Mouse (Mus musculus): ENCODE results near the gene Stk40. TPM values are rescaled to one million over a fixed set of nuclear protein-coding genes. Genes with fewer than 3 reads are reported as not detected.
"Not testable (repeated sequence)": the region's sequence is repeated elsewhere in the genome, so short reads cannot be mapped to it uniquely, and the experiment has no call there.

Stk40 gene
- polyA plus RNA-seq, 1 experiment from 2014 or later, result 34.2 TPM

DNA sequence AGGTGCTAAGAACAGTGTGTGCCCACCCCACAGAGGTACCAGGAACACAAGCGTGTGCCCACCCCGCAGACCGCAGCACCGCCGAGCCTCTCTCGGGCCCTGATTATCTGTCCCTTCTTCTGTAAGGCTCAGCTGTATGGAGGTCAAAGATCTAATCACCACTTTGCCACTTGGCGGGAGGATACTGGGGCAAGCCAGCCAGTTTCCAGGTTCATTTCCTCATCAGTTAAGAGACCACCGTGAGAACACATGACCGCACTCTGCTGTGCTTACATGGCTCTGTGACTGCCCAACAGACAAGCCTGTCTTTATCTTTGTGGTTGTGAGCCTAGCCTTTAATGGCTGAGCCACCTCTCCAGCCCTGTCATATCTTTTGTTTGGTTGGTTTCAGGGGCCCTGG lies 20.7 kb upstream of the Stk40 start:
- no peak overlapping the region for H3K4me2 ChIP-seq
- H3K4me1 ChIP-seq, result 0 out of 2 replicates have a peak, but pooled peaks cover 3% of the 10 kb centered on the region
- peaks cover 33% of the 10 kb centered on the region for H3K36me3 ChIP-seq (ENCODE audit: poor library complexity, severe bottlenecking)
- no peak for ATAC-seq
- H3K9ac ChIP-seq, result no peak overlapping the region
- WGBS, result 96% methylated on average over 9 of the region's 9 CpGs
- H3K9me3 ChIP-seq (replicated peaks), result no peaks in the 10 kb centered on the region
- H3K27ac ChIP-seq, result no peak overlapping the region
- no peak overlapping the region for H3K4me3 ChIP-seq
- no peaks in the 10 kb centered on the region for H3K27me3 ChIP-seq

DNA sequence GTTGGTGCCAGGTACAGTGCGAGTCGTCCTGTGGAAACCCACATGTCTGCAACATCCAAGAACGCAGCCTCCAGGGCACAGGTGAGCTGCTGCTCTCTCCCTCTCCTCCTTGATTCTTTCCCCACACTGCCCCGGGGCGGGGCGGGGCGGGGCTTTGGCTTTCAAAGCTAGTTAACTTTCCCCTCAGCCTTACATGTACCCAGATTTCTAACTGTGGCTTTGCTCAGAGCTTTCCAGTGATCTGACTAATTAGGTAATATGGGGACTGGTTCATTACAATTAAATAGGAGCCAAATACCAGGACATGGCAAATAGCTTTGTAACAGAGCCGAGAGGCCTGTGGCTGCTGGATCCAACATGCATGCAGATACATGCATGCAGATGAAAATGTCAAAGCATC lies 19.4 kb upstream of the Stk40 start:
- H3K9ac ChIP-seq, result no peak overlapping the region
- no peak overlapping the region for H3K27ac ChIP-seq
- no peaks in the 10 kb centered on the region for H3K27me3 ChIP-seq
- H3K4me1 ChIP-seq, result 0 out of 2 replicates have a peak, but pooled peaks cover 3% of the 10 kb centered on the region
- H3K4me2 ChIP-seq, result no peak overlapping the region
- no peak for ATAC-seq
- WGBS, result 67% methylated on average over 8 of the region's 8 CpGs
- H3K9me3 ChIP-seq (replicated peaks), result no peaks in the 10 kb centered on the region
- H3K36me3 ChIP-seq (ENCODE audit: poor library complexity, severe bottlenecking), result peaks cover 33% of the 10 kb centered on the region
- H3K4me3 ChIP-seq, result no peak overlapping the region

DNA sequence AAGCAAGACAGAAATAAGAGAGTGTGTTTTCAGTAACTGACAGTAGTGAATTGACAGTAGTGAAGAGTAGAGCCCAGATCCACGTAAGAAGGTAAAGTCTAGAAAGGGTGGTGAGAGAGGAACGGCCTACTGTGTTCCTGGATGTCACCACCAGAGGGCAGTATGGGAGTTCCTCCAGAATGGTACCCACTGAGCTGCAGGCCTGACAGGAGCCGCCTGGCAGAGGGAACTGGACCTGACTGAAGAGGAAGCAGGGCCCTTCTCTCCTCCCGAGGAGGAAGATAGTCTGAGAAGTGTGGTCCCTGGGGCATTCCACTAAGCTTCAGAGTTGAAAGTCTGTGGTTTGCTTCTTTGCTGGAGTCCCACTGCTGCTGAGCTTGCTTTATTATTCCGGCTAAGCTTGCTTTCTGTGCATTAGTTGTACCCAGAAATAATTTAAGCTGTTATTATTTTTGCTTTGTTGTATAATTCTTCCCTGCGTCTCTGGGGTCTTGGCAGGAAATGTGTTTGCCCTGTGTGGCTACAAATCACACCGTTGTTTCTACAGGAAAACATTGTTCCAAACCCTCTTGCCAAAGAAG lies 17.7 kb upstream of the Stk40 start:
- 30% methylated on average over 7 of the region's 7 CpGs for whole genome bisulfite sequencing

DNA sequence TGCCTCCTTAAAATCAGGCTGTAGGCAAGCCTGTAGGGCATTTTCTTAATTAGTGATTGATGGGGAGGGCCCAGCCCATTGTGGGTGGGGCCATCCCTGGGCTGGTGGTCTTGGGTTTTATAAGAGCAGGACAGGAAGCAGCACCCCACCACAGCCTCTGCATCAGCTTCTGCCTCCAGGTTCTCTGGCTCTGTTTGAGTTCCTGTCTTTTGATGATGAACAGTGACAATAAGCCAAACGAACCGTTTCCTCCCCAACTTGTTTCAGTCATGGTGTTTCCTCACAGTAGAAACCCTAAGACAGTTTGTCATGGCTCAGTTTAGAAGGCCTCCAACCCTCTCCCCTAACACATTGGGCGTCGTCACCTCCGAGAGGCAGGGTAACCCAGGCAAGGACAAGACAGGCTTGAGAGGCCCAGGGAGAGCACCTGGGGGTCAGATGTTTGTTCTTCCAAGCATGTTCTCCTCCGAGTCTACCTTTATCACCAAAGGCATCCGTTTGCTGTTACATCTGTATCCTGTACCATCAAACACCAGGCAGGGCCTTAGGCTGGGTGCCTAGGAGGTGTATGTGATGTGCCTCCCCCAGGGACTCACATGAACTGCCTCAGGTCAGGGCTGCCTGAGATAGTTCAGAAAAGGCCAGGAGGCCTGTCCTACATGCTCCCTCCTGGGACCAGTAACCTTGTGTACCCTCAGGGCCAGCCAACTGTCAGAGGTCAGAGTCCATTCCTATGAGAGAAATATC lies 13.5 kb upstream of the Stk40 start:
- no peak overlapping the region for H3K4me2 ChIP-seq
- no peak overlapping the region for H3K9ac ChIP-seq
- no peak overlapping the region for H3K4me3 ChIP-seq
- H3K4me1 ChIP-seq, result 0 out of 2 replicates have a peak, but pooled peaks cover 3% of the 10 kb centered on the region
- WGBS, result 80% methylated on average over 7 of the region's 7 CpGs
- no peak overlapping the region for H3K27ac ChIP-seq
- H3K9me3 ChIP-seq (replicated peaks), result no peaks in the 10 kb centered on the region
- ATAC-seq, result no peak
- H3K36me3 ChIP-seq (ENCODE audit: poor library complexity, severe bottlenecking), result no peaks in the 10 kb centered on the region
- H3K27me3 ChIP-seq, result no peaks in the 10 kb centered on the region

More for the DNA sequence above, 17.7 kb upstream of the Stk40 start:
- Histone ChIP-seq H3K4me2 (no peak overlapping the region), H3K4me1 (0 out of 2 replicates have a peak, but pooled peaks cover 3% of the 10 kb centered on the region), H3K27ac (no peak overlapping the region), H3K36me3 (ENCODE audit: poor library complexity, severe bottlenecking) (peaks cover 27% of the 10 kb centered on the region), H3K4me3 (no peak overlapping the region), H3K9ac (no peak overlapping the region), H3K27me3 (no peaks in the 10 kb centered on the region), H3K9me3 (replicated peaks) (no peaks in the 10 kb centered on the region)
- ATAC-seq, result peak; percentile 84

DNA sequence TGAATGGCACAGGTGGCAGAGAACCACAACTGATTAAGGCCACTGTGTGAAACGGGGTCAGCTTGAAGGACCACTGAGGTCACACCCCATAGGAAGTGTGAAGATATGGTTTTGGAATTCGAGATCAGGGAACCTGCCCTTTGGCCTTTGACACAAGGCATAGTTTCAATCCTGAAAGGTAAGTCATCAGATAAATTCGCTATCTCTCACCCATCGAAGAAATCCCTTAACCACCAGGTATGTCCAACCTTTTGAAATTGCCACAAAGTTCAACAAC lies 13.0 kb upstream of the Stk40 start:
- Histone ChIP-seq H3K9me3 (replicated peaks) (no peaks in the 10 kb centered on the region), H3K36me3 (ENCODE audit: poor library complexity, severe bottlenecking) (no peaks in the 10 kb centered on the region), H3K4me2 (no peak overlapping the region), H3K27me3 (no peaks in the 10 kb centered on the region), H3K4me3 (no peak overlapping the region), H3K9ac (no peak overlapping the region), H3K27ac (no peak overlapping the region), H3K4me1 (0 out of 2 replicates have a peak, but pooled peaks cover 3% of the 10 kb centered on the region)
- no peak for ATAC-seq
- 83% methylated on average over 4 of the region's 4 CpGs for WGBS

DNA sequence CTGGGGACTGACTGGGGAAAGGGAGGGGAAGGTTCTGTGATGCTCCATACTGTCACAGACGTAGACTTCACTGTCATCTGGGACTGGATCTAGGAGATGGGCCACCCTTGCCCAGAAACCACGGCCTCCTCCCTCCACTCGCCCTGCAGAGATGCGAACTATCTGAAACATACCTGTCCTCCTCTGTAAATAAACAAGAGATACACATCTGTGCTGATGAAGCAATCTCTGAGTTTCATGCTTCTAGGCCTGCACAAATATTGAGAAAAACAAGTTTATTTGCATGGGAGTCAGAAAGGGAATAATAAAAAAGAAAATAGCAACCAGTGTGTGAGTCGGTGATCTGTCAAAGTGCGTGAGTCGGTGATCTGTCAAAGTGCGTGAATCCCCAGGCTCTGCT lies 11.9 kb upstream of the Stk40 start:
- 84% methylated on average over 8 of the region's 8 CpGs for WGBS
- H3K4me2 ChIP-seq, result no peak overlapping the region
- H3K36me3 ChIP-seq (ENCODE audit: poor library complexity, severe bottlenecking), result no peaks in the 10 kb centered on the region
- no peak overlapping the region for H3K9ac ChIP-seq
- H3K27me3 ChIP-seq, result no peaks in the 10 kb centered on the region
- H3K4me3 ChIP-seq, result no peak overlapping the region
- no peaks in the 10 kb centered on the region for H3K9me3 ChIP-seq (replicated peaks)
- H3K27ac ChIP-seq, result no peak overlapping the region
- H3K4me1 ChIP-seq, result peaks cover 2% of the 10 kb centered on the region; the same call in 1 of the 2 replicates
- no peak for ATAC-seq

DNA sequence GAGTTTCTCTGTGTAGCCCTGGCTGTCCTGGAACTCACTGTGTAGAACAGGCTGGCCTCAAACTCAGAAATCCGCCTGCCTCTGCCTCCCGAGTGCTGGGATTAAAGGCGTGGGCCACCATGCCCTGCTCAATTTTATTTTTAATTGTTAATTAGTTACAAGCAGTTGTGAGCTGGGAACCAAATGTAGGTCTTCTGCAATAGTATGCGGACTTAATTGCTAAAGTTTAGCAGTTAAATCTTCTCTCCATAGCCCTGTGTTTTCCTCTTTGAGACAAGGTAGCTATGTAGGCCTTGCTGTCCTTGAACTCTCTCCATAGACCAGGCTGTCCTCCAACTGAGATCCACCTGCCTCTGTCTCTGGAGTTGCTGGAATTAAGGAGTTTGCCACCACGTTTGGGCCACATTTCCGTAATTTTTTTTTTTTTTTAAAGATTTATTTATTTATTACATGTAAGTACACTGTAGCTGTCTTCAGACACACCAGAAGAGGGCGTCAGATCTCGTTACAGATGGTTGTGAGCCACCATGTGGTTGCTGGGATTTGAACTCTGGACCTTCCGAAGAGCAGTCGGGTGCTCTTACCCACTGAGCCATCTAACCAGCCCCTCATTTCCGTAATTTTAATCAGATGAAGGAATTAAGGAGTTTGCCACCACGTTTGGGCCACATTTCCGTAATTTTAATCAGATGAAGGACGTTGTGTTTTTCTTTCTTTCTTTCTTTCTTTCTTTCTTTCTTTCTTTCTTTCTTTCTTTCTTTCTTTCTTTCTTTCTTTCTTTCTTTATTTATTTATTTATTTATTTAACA lies 7.9 kb upstream of the Stk40 start:
- not testable (repeated sequence) for H3K9me3 ChIP-seq (replicated peaks); H3K27ac ChIP-seq; H3K27me3 ChIP-seq; H3K9ac ChIP-seq; H3K4me2 ChIP-seq; ATAC-seq; H3K4me3 ChIP-seq
- WGBS, result 58% methylated on average over 14 of the region's 14 CpGs
- peaks cover 16% of the 10 kb centered on the region for H3K4me1 ChIP-seq
- H3K36me3 ChIP-seq (ENCODE audit: poor library complexity, severe bottlenecking), result peaks cover 17% of the 10 kb centered on the region; the same call in 1 of the 2 replicates

DNA sequence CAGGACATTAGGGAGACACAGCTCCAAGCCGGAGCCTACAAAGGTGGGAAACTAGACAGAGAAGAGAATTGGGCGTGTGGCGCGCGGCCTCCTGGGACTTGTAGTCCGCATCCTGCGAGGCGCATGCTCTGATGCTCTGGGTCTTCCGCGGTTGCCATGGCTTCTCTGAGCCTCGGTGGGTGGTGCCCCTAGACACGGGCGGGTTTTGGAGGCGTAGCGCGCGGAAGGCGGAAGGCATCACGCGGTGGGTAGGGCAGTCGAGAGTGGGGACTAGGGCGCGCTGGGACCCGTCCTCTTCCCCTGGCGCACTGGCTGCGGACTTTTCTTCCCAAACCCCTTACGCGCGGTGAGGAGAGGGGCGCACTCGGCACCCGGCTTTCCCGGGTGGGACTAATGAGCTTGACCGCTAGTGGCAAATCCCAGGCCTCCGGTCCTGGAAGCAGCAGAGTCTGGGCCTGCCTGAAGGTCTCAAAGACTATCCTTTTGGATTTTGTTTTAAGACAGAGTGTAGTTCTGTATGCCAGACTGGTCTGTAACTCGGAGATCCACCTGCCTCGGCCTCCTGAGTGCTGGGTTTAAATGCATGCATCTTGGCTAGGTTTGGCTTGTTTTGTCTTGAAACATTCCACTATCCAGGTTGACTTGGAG lies 7.2 kb upstream of the Stk40 start, which contains the start of gene Lsm10:
TSS of gene Lsm10 (plus strand) at position 160 of the 648 bp plus-strand sequence.
- Histone ChIP-seq H3K27me3 (no peaks in the 10 kb centered on the region), H3K9ac (peak within 1 kb of the TSS; percentile 76), H3K36me3 (ENCODE audit: poor library complexity, severe bottlenecking) (peaks cover 17% of the 10 kb centered on the region; the same call in 1 of the 2 replicates), H3K4me2 (peak within 1 kb of the TSS; percentile 69), H3K4me3 (peak within 1 kb of the TSS; percentile 66), H3K4me1 (peaks cover 18% of the 10 kb centered on the region), H3K27ac (peak within 1 kb of the TSS; percentile 81), H3K9me3 (replicated peaks) (no peaks in the 10 kb centered on the region)
- 3% methylated on average over 37 of the region's 37 CpGs for WGBS
- peak; percentile 99 for ATAC-seq

DNA sequence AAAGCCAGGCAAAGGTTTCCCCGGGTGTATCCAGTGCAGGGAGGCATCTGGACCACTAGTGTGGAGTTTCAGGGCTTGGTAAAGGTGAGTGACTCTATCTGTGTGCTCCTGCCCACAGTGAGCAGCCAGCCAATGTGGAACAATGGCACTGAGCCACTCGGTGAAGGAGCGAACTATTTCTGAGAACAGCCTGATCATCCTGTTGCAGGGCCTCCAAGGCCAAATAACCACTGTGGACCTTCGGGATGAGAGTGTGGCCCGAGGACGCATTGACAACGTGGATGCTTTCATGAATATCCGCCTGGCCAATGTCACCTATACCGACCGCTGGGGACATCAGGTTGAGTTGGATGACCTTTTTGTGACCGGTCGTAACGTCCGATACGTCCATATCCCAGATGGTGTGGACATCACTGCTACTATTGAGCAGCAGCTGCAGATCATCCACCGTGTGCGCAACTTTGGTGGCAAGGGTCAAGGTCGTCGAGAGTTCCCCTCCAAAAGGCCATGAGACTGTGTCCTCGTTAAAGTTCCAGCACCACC lies 6.0 kb upstream of the Stk40 start:
- WGBS, result 94% methylated on average over 20 of the region's 20 CpGs
- H3K4me1 ChIP-seq, result peaks cover 29% of the 10 kb centered on the region
- no peak for ATAC-seq
- H3K9ac ChIP-seq, result 0 out of 2 replicates have a peak overlapping the region, but pooled peaks have one; percentile 76
- H3K27ac ChIP-seq, result no peak overlapping the region
- no peak overlapping the region for H3K4me3 ChIP-seq
- no peaks in the 10 kb centered on the region for H3K9me3 ChIP-seq (replicated peaks)
- H3K4me2 ChIP-seq, result no peak overlapping the region
- H3K36me3 ChIP-seq (ENCODE audit: poor library complexity, severe bottlenecking), result peaks cover 17% of the 10 kb centered on the region; the same call in 1 of the 2 replicates
- H3K27me3 ChIP-seq, result no peaks in the 10 kb centered on the region

DNA sequence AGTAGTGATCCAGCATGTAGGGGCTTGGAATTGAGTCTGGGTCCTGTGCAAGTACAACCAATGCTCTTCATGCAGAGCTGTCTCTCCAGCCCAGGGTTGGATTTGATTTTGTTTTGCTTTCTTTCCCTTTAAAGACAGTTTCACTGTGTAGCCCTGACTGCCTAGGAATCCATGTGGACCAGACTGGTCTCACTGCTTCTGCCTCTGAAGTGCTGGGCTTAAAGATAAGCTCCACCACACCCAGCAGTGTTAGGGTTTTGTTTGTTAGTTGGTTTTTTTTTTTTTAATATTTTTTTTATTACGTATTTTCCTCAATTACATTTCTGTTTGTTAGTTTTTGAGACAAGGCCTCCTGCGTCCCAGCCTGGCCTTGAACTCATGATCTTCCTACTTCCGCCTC lies 4.4 kb upstream of the Stk40 start:
- H3K4me3 ChIP-seq, result no peak overlapping the region
- 97% methylated on average over 3 of the region's 3 CpGs for whole genome bisulfite sequencing
- no peaks in the 10 kb centered on the region for H3K9me3 ChIP-seq (replicated peaks)
- H3K36me3 ChIP-seq (ENCODE audit: poor library complexity, severe bottlenecking), result peaks cover 17% of the 10 kb centered on the region; the same call in 1 of the 2 replicates
- no peak overlapping the region for H3K27ac ChIP-seq
- H3K27me3 ChIP-seq, result no peaks in the 10 kb centered on the region
- H3K9ac ChIP-seq, result no peak overlapping the region; the same call in 1 of the 2 replicates
- no peak for ATAC-seq
- peaks cover 36% of the 10 kb centered on the region for H3K4me1 ChIP-seq
- no peak overlapping the region for H3K4me2 ChIP-seq

DNA sequence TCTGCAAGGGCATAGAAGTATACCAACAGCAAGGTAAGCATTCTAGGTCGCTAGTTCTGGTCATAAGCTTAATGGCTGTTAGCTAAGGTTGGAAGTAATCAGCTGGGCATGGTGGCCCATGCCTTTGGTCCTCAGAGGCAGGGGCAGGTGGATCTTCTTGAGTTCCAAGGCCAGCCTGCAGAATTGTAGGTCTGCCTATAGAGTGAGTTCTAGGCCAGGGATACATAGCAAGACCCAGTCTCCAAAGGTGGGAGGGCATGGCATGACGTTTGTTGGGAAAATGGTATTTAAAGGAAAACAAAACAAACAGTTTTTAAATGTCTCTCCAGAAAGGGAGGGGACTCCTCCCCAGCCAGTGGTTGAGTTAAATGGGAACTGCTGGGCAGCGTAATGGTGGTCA lies 3.0 kb upstream of the Stk40 start:
- Histone ChIP-seq H3K9me3 (replicated peaks) (no peaks in the 10 kb centered on the region), H3K27ac (no peak overlapping the region), H3K4me3 (no peak overlapping the region), H3K9ac (no peak overlapping the region), H3K4me2 (no peak overlapping the region), H3K4me1 (peaks cover 50% of the 10 kb centered on the region), H3K27me3 (no peaks in the 10 kb centered on the region), H3K36me3 (ENCODE audit: poor library complexity, severe bottlenecking) (peaks cover 17% of the 10 kb centered on the region; the same call in 1 of the 2 replicates)
- ATAC-seq, result no peak
- 89% methylated on average over 3 of the region's 3 CpGs for WGBS

Measured in forebrain, embryonic 13.5 days (tissue).